Mouse (Mus musculus): Measurements from ENCODE around the gene Scamp2. TPM values are rescaled to one million over a fixed set of nuclear protein-coding genes. Genes with fewer than 3 reads are reported as not detected.

The Scamp2 gene
- polyA plus RNA-seq, 1 experiment = 38.3 TPM

DNA sequence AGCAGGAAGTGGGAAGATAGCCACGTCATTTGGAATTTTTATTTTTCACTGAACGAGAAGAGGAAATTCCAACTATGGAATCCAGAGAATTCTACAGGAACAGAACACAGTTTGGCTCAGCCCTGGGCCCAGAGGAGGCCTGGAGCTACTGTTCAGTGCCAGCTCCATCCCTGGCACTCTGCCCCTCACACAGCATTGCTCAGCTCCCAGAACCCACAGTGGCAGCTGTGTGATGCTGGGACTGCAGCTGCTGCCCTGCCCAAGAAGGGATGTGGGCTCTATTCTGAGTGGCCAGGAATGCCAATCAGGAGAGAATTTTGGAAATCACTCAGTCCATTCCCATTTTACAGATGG, 40.6 kb downstream of the Scamp2 start:
- TF ChIP-seq TCF12 (IDR thresholded peaks at IDR 0.05; ENCODE audit: insufficient read depth, poor library complexity, severe bottlenecking) (peak; percentile 95), TCF3 (IDR thresholded peaks at IDR 0.05; ENCODE audit: insufficient read length, low read depth) (peak; percentile 95), MYOD1 (IDR thresholded peaks at IDR 0.05; ENCODE audit: control insufficient read depth in 1 of 3, insufficient read length in 2 of 3, low read depth in 2 of 3) (peak; percentile 97 to 100 (median 99)), MYOG (IDR thresholded peaks at IDR 0.05; ENCODE audit: control insufficient read depth in 1 of 3, insufficient read depth in 1 of 3, insufficient read length in 2 of 3, low read depth in 2 of 3) (peak; percentile 99 to 100 (median 99)), CEBPB (IDR thresholded peaks at IDR 0.05; ENCODE audit: insufficient read depth, poor library complexity, severe bottlenecking) (no peak), USF1 (IDR thresholded peaks at IDR 0.05; ENCODE audit: low read depth) (no peak), SRF (IDR thresholded peaks at IDR 0.05; ENCODE audit: control insufficient read depth, insufficient read length, low read depth) (peak; percentile 51)
- Histone ChIP-seq H3K36me3 (ENCODE audit: control insufficient read depth, insufficient read depth) (peaks cover 5% of the 10 kb centered on the region), H3ac (ENCODE audit: control insufficient read depth, insufficient read length) (no peak overlapping the region), H3K4me3 (peak overlapping the region; percentile 5), H3K4me2 (ENCODE audit: low read depth) (peak overlapping the region; percentile 64), H3K27me3 (ENCODE audit: control insufficient read depth, insufficient read depth, insufficient read length) (no peaks in the 10 kb centered on the region), H3K79me2 (ENCODE audit: control insufficient read depth, insufficient read depth) (no peaks in the 10 kb centered on the region)

DNA sequence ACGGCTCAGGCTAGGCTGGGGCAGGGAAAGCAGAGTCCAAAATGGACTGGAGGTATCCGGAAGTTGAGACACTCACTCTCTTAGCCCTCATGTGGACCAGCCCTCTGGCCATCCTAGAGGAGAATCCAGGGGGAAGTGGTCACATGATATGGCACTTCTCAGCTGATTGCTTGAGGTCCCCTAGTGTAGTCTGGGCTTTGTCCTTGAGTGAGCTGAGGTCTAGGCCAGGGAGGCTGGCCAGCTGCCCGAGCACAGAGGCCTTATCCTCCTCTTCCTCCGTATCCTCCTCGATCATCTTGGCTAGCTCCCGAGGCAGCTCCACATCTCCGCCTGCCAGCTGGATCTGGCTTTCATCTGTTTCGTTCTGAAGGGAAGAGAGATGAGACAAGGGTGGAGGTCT, 41.4 kb downstream of the Scamp2 start:
- TF ChIP-seq POLR2A (IDR thresholded peaks at IDR 0.05; ENCODE audit: insufficient read length, low read depth) (no peak), USF1 (IDR thresholded peaks at IDR 0.05; ENCODE audit: low read depth) (peak; percentile 51)
- Histone ChIP-seq H3K4me2 (ENCODE audit: low read depth) (peak overlapping the region; percentile 63), H3K79me2 (ENCODE audit: control insufficient read depth, insufficient read depth) (no peaks in the 10 kb centered on the region), H3ac (ENCODE audit: control insufficient read depth, insufficient read length) (no peak overlapping the region), H3K27me3 (ENCODE audit: control insufficient read depth, insufficient read depth, insufficient read length) (no peaks in the 10 kb centered on the region), H3K36me3 (ENCODE audit: control insufficient read depth, insufficient read depth) (no peaks in the 10 kb centered on the region), H3K4me3 (peak overlapping the region; percentile 5)

- no peak overlapping the region for H3K4me2 ChIP-seq (ENCODE audit: low read depth)
- H3K79me2 ChIP-seq (ENCODE audit: control insufficient read depth, insufficient read depth) = no peaks in the 10 kb centered on the region
- no peak for TF ChIP-seq SRF (IDR thresholded peaks at IDR 0.05; ENCODE audit: control insufficient read depth, insufficient read length, low read depth)
- no peak for TF ChIP-seq POLR2AphosphoS2 (IDR thresholded peaks at IDR 0.05; ENCODE audit: insufficient read length, low read depth)
- TF ChIP-seq MYOD1 (IDR thresholded peaks at IDR 0.05; ENCODE audit: control insufficient read depth in 1 of 3, insufficient read length in 2 of 3, low read depth in 2 of 3) = no peak
- H3ac ChIP-seq (ENCODE audit: control insufficient read depth, insufficient read length) = no peak overlapping the region
- no peaks in the 10 kb centered on the region for H3K27me3 ChIP-seq (ENCODE audit: control insufficient read depth, insufficient read depth, insufficient read length)
- no peak overlapping the region for H3K4me3 ChIP-seq
- H3K36me3 ChIP-seq (ENCODE audit: control insufficient read depth, insufficient read depth) = no peaks in the 10 kb centered on the region
These were observed 44.1 kb downstream of the Scamp2 start for GRCm38 (mm10) chr9:57604875-57605274.

GRCm38 (mm10) chr9:57605503-57605902, 44.8 kb downstream of the Scamp2 start:
- H3K79me2 ChIP-seq (ENCODE audit: control insufficient read depth, insufficient read depth) = no peaks in the 10 kb centered on the region
- TF ChIP-seq USF1 (IDR thresholded peaks at IDR 0.05; ENCODE audit: low read depth) (no peak), E2F4 (IDR thresholded peaks at IDR 0.05; ENCODE audit: insufficient read depth) (no peak), REST (IDR thresholded peaks at IDR 0.05; ENCODE audit: insufficient read depth, insufficient read length) (no peak), MYOD1 (IDR thresholded peaks at IDR 0.05; ENCODE audit: control insufficient read depth in 1 of 3, insufficient read length in 2 of 3, low read depth in 2 of 3) (no peak), TCF3 (IDR thresholded peaks at IDR 0.05; ENCODE audit: insufficient read length, low read depth) (no peak), POLR2A (IDR thresholded peaks at IDR 0.05; ENCODE audit: insufficient read length, low read depth) (no peak), TCF12 (IDR thresholded peaks at IDR 0.05; ENCODE audit: insufficient read depth, poor library complexity, severe bottlenecking) (no peak), CEBPB (IDR thresholded peaks at IDR 0.05; ENCODE audit: insufficient read depth, poor library complexity, severe bottlenecking) (no peak), MYOG (IDR thresholded peaks at IDR 0.05; ENCODE audit: control insufficient read depth in 1 of 3, insufficient read depth in 1 of 3, insufficient read length in 2 of 3, low read depth in 2 of 3) (no peak), SRF (IDR thresholded peaks at IDR 0.05; ENCODE audit: control insufficient read depth, insufficient read length, low read depth) (no peak)
- H3K4me2 ChIP-seq (ENCODE audit: low read depth) = no peak overlapping the region
- no peak overlapping the region for H3K4me3 ChIP-seq
- H3ac ChIP-seq (ENCODE audit: control insufficient read depth, insufficient read length) = no peak overlapping the region
- no peaks in the 10 kb centered on the region for H3K36me3 ChIP-seq (ENCODE audit: control insufficient read depth, insufficient read depth)
- H3K27me3 ChIP-seq (ENCODE audit: control insufficient read depth, insufficient read depth, insufficient read length) = no peaks in the 10 kb centered on the region

DNA sequence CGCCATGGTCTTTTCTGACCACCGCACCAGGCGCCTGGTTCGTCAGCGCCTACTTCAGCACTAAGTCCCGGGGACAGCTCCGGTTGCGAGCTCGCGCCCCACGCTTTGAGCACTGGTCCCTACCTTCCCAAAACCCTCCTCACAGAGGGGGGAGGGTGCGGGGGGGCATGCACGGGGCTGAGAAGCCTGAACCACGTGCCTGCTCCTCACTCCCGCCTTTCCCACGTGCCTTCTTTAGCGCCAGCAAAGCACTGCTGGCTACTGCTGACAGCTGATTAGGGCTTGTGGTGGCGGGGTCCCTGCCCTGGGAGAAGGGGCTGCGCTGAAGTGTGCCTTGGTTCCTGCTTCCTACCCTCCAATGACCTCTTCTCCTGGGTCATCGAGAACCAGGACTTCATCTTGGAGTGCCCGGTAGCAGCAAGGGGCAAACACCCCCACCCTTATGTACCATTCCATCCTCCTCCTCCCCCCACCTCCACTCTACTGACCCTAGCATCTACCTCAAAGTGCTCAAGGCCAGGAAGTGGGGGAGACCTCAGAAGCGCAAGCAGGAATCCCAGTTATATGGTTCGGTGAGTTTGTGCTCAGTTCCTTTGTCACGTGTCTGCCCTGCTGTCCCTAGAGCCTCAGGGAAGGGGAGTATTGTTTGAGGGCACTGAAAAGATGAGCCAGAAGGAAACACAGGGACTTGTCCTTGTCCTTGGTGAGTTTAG, 45.6 kb downstream of the Scamp2 start, which contains the start of gene Cplx3:
TSS of gene Cplx3 (minus strand) at position 143 of the 713 bp plus-strand sequence.
- Histone ChIP-seq H3K4me3 (no peak within 1 kb of the TSS), H3K4me2 (ENCODE audit: low read depth) (no peak within 1 kb of the TSS), H3K36me3 (ENCODE audit: control insufficient read depth, insufficient read depth) (no peaks in the 10 kb centered on the region), H3K27me3 (ENCODE audit: control insufficient read depth, insufficient read depth, insufficient read length) (no peaks in the 10 kb centered on the region), H3K79me2 (ENCODE audit: control insufficient read depth, insufficient read depth) (no peaks in the 10 kb centered on the region), H3ac (ENCODE audit: control insufficient read depth, insufficient read length) (no peak within 1 kb of the TSS)
- TF ChIP-seq REST (IDR thresholded peaks at IDR 0.05; ENCODE audit: insufficient read depth, insufficient read length) (peak; percentile 91), SRF (IDR thresholded peaks at IDR 0.05; ENCODE audit: control insufficient read depth, insufficient read length, low read depth) (no peak)

DNA sequence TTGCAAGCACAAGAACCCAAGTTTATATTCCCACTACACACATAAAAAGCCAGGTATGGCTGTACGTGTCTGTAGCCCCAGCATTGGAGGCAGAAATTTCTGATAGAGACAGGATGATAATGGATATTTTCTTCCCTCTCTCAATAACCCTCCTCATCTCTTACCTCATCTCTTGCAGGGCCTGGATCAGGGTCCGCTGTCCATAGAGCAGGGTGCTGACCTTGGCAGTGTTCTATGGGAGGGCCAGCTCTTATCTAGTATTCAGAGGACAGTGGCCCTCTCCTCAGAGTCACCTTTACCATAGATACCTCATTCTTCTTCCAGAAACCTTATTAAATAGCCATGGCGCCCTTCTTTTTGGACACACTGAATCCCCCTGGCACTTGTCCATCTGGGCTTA, 49.1 kb downstream of the Scamp2 start:
- no peaks in the 10 kb centered on the region for H3K36me3 ChIP-seq (ENCODE audit: control insufficient read depth, insufficient read depth)
- H3K4me3 ChIP-seq = no peak overlapping the region
- H3K79me2 ChIP-seq (ENCODE audit: control insufficient read depth, insufficient read depth) = no peaks in the 10 kb centered on the region
- TF ChIP-seq E2F4 (IDR thresholded peaks at IDR 0.05; ENCODE audit: insufficient read depth) (no peak), REST (IDR thresholded peaks at IDR 0.05; ENCODE audit: insufficient read depth, insufficient read length) (peak; percentile 83)
- no peak overlapping the region for H3ac ChIP-seq (ENCODE audit: control insufficient read depth, insufficient read length)
- H3K4me2 ChIP-seq (ENCODE audit: low read depth) = no peak overlapping the region
- H3K27me3 ChIP-seq (ENCODE audit: control insufficient read depth, insufficient read depth, insufficient read length) = no peaks in the 10 kb centered on the region
